Mouse (Mus musculus): Measurements from ENCODE around the gene Rpl10. TPM values are rescaled to one million over a fixed set of nuclear protein-coding genes. Genes with fewer than 3 reads are reported as not detected.

Rpl10 gene
- total RNA-seq (2015) = 2,650 and 3,055 TPM in 2 replicates
- total RNA-seq (2017) = 1,311 and 1,465 TPM in 2 replicates

GRCm38 (mm10) chrX:74270062-74270901 is at the start of gene Rpl10:
Gene Rpl10, plus strand, starts transcription at chrX:74270812.
- peak; percentile 86 for ATAC-seq (ENCODE audit: poor library complexity, severe bottlenecking)

- no peak for ATAC-seq (ENCODE audit: poor library complexity, severe bottlenecking)
Measured at GRCm38 (mm10) chrX:74230038-74230437, 40.6 kb upstream of the Rpl10 start.

GRCm38 (mm10) chrX:74233196-74233595 is 37.4 kb upstream of the Rpl10 start:
- ATAC-seq (ENCODE audit: poor library complexity, severe bottlenecking) = no peak

GRCm38 (mm10) chrX:74240332-74240731 is 30.3 kb upstream of the Rpl10 start:
- ATAC-seq (ENCODE audit: poor library complexity, severe bottlenecking) = no peak

- ATAC-seq (ENCODE audit: poor library complexity, severe bottlenecking) = peak; percentile 39
Measured at GRCm38 (mm10) chrX:74243396-74243795, 27.2 kb upstream of the Rpl10 start.

GRCm38 (mm10) chrX:74243807-74244206 is 26.8 kb upstream of the Rpl10 start:
- peak; percentile 61 for ATAC-seq (ENCODE audit: poor library complexity, severe bottlenecking)

GRCm38 (mm10) chrX:74244614-74245083 is 26.0 kb upstream of the Rpl10 start:
- peak; percentile 8; the same call in 1 of the 2 replicates for ATAC-seq (ENCODE audit: poor library complexity, severe bottlenecking)

GRCm38 (mm10) chrX:74245107-74245506 is 25.5 kb upstream of the Rpl10 start:
- ATAC-seq (ENCODE audit: poor library complexity, severe bottlenecking) = no peak

GRCm38 (mm10) chrX:74245687-74246086 is 24.9 kb upstream of the Rpl10 start:
- peak; percentile 16 for ATAC-seq (ENCODE audit: poor library complexity, severe bottlenecking)

- peak; percentile 55 for ATAC-seq (ENCODE audit: poor library complexity, severe bottlenecking)
Measured at GRCm38 (mm10) chrX:74246213-74246681, 24.4 kb upstream of the Rpl10 start.

GRCm38 (mm10) chrX:74246693-74247092 is 23.9 kb upstream of the Rpl10 start:
- 0 out of 2 replicates have a peak, but pooled peaks have one; percentile 7 for ATAC-seq (ENCODE audit: poor library complexity, severe bottlenecking)

GRCm38 (mm10) chrX:74248651-74249050 is 22.0 kb upstream of the Rpl10 start:
- no peak for ATAC-seq (ENCODE audit: poor library complexity, severe bottlenecking)

- ATAC-seq (ENCODE audit: poor library complexity, severe bottlenecking) = peak; percentile 16; the same call in 1 of the 2 replicates
Measured at GRCm38 (mm10) chrX:74249615-74250014, 21.0 kb upstream of the Rpl10 start, which contains the start of gene Flna. Gene Flna, minus strand, starts transcription at chrX:74249820.

GRCm38 (mm10) chrX:74254153-74254887 is 16.3 kb upstream of the Rpl10 start, which contains the start of gene Emd:
Gene Emd, plus strand, starts transcription at chrX:74254687.
- ATAC-seq (ENCODE audit: poor library complexity, severe bottlenecking) = peak; percentile 90

GRCm38 (mm10) chrX:74254888-74255565 is 15.6 kb upstream of the Rpl10 start:
- ATAC-seq (ENCODE audit: poor library complexity, severe bottlenecking) = peak; percentile 31

- no peak for ATAC-seq (ENCODE audit: poor library complexity, severe bottlenecking)
Measured at GRCm38 (mm10) chrX:74257746-74258145, 12.9 kb upstream of the Rpl10 start.

GRCm38 (mm10) chrX:74269736-74270061 is 913 bp upstream of the Rpl10 start:
- ATAC-seq (ENCODE audit: poor library complexity, severe bottlenecking) = peak; percentile 18

GRCm38 (mm10) chrX:74270902-74271551 is 415 bp downstream of the Rpl10 start:
- peak; percentile 25 for ATAC-seq (ENCODE audit: poor library complexity, severe bottlenecking)

GRCm38 (mm10) chrX:74273422-74274322 is 3.1 kb downstream of the Rpl10 start:
- no peak for ATAC-seq (ENCODE audit: poor library complexity, severe bottlenecking)

Data from megakaryocyte, adult 5-6 weeks (primary cell).